Mouse (Mus musculus): ENCODE results near the gene Lamc3. TPM values are rescaled to one million over a fixed set of nuclear protein-coding genes. Genes with fewer than 3 reads are reported as not detected.

The Lamc3 gene
- polyA plus RNA-seq, 2 experiments = 0.84 to 1.1 TPM

DNA sequence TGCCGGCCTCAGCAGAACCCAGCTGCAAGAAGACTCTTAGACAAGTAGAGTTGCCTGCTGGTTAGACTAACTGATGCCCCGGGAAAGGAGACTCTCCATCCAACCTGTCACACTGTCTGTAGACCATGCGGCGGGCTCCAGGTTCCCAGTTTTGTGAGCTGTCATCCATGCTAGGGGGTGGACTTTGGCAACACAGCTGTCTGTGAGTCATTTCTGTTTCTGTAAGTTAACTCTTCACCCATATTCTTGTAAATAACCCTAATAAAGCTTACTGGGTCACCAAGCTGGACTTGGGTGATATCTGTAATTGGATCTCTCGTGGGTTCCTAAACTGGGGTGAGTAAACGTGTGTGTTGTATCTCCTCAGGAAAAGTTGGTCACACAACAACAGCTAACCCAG is 61.7 kb downstream of the Lamc3 start:
- TF ChIP-seq POLR2A (IDR thresholded peaks at IDR 0.05; ENCODE audit: borderline replicate concordance, extremely low read depth, insufficient read depth, insufficient read length) = no peak
- H3K4me1 ChIP-seq (ENCODE audit: control insufficient read depth, insufficient read depth, low read length) = peaks cover 12% of the 10 kb centered on the region
- DNase-seq (ENCODE audit: low spot score) (no peak), ATAC-seq (ENCODE audit: low FRiP score, low read depth) (no peak)
- no peak overlapping the region for H3K9ac ChIP-seq (ENCODE audit: low read depth, low read length, severe bottlenecking)
- no peaks in the 10 kb centered on the region for H3K27me3 ChIP-seq (ENCODE audit: control insufficient read depth, insufficient read depth, low read length)
- H3K36me3 ChIP-seq (ENCODE audit: control insufficient read depth, insufficient read depth, low read length) = 0 out of 2 replicates have a peak, but pooled peaks cover 4% of the 10 kb centered on the region
- WGBS = 73% methylated on average over 6 of the region's 6 CpGs
- no peak overlapping the region for H3K4me2 ChIP-seq (replicated peaks; ENCODE audit: low read depth, low read length, severe bottlenecking)
- H3K4me3 ChIP-seq (replicated peaks; ENCODE audit: low read length) = no peak overlapping the region
- H3K27ac ChIP-seq (replicated peaks; ENCODE audit: low read depth, low read length) = no peak overlapping the region
- no peaks in the 10 kb centered on the region for H3K9me3 ChIP-seq (ENCODE audit: control insufficient read depth, low read length)

- TF ChIP-seq POLR2A (IDR thresholded peaks at IDR 0.05; ENCODE audit: borderline replicate concordance, extremely low read depth, insufficient read depth, insufficient read length) = no peak
- peak within 1 kb of the TSS; percentile 72 for H3K9ac ChIP-seq (ENCODE audit: low read depth, low read length, severe bottlenecking)
- under 1% methylated on average over 61 of the region's 66 CpGs for WGBS
- DNase-seq (ENCODE audit: low spot score) (peak; percentile 67), ATAC-seq (ENCODE audit: low FRiP score, low read depth) (peak; percentile 84)
- H3K4me3 ChIP-seq (replicated peaks; ENCODE audit: low read length) = peak within 1 kb of the TSS; percentile 72
- H3K27me3 ChIP-seq (ENCODE audit: control insufficient read depth, insufficient read depth, low read length) = no peaks in the 10 kb centered on the region
- H3K27ac ChIP-seq (replicated peaks; ENCODE audit: low read depth, low read length) = no peak within 1 kb of the TSS
- H3K36me3 ChIP-seq (ENCODE audit: control insufficient read depth, insufficient read depth, low read length) = 0 out of 2 replicates have a peak, but pooled peaks cover 4% of the 10 kb centered on the region
- peaks cover 12% of the 10 kb centered on the region for H3K4me1 ChIP-seq (ENCODE audit: control insufficient read depth, insufficient read depth, low read length)
- no peaks in the 10 kb centered on the region for H3K9me3 ChIP-seq (ENCODE audit: control insufficient read depth, low read length)
- peak within 1 kb of the TSS; percentile 96 for H3K4me2 ChIP-seq (replicated peaks; ENCODE audit: low read depth, low read length, severe bottlenecking)
These were observed 63.2 kb downstream of the Lamc3 start, which contains the start of gene Aif1l for GRCm38 (mm10) chr2:31950058-31950871. TSS of gene Aif1l (plus strand) at chr2:31950139.

- Histone ChIP-seq H3K9ac (ENCODE audit: low read depth, low read length, severe bottlenecking) (peak overlapping the region; percentile 72), H3K4me1 (ENCODE audit: control insufficient read depth, insufficient read depth, low read length) (peaks cover 12% of the 10 kb centered on the region), H3K4me3 (replicated peaks; ENCODE audit: low read length) (peak overlapping the region; percentile 72), H3K27ac (replicated peaks; ENCODE audit: low read depth, low read length) (no peak overlapping the region), H3K9me3 (ENCODE audit: control insufficient read depth, low read length) (no peaks in the 10 kb centered on the region), H3K4me2 (replicated peaks; ENCODE audit: low read depth, low read length, severe bottlenecking) (peak overlapping the region; percentile 96), H3K36me3 (ENCODE audit: control insufficient read depth, insufficient read depth, low read length) (0 out of 2 replicates have a peak, but pooled peaks cover 4% of the 10 kb centered on the region), H3K27me3 (ENCODE audit: control insufficient read depth, insufficient read depth, low read length) (no peaks in the 10 kb centered on the region)
- DNase-seq (ENCODE audit: low spot score) = no peak
- WGBS = 23% methylated on average over 9 of the region's 9 CpGs
- no peak for TF ChIP-seq POLR2A (IDR thresholded peaks at IDR 0.05; ENCODE audit: borderline replicate concordance, extremely low read depth, insufficient read depth, insufficient read length)
- ATAC-seq (ENCODE audit: low FRiP score, low read depth) = no peak
These were observed 63.9 kb downstream of the Lamc3 start for GRCm38 (mm10) chr2:31950966-31951365.

GRCm38 (mm10) chr2:31952236-31952635 is 65.1 kb downstream of the Lamc3 start:
- no peak overlapping the region for H3K9ac ChIP-seq (ENCODE audit: low read depth, low read length, severe bottlenecking)
- 0 out of 2 replicates have a peak, but pooled peaks cover 4% of the 10 kb centered on the region for H3K36me3 ChIP-seq (ENCODE audit: control insufficient read depth, insufficient read depth, low read length)
- no peak for TF ChIP-seq POLR2A (IDR thresholded peaks at IDR 0.05; ENCODE audit: borderline replicate concordance, extremely low read depth, insufficient read depth, insufficient read length)
- H3K4me2 ChIP-seq (replicated peaks; ENCODE audit: low read depth, low read length, severe bottlenecking) = no peak overlapping the region
- H3K27me3 ChIP-seq (ENCODE audit: control insufficient read depth, insufficient read depth, low read length) = no peaks in the 10 kb centered on the region
- H3K9me3 ChIP-seq (ENCODE audit: control insufficient read depth, low read length) = no peaks in the 10 kb centered on the region
- ATAC-seq (ENCODE audit: low FRiP score, low read depth) (no peak), DNase-seq (ENCODE audit: low spot score) (no peak)
- no peak overlapping the region for H3K4me3 ChIP-seq (replicated peaks; ENCODE audit: low read length)
- H3K27ac ChIP-seq (replicated peaks; ENCODE audit: low read depth, low read length) = no peak overlapping the region
- WGBS = 88% methylated on average over 10 of the region's 10 CpGs
- H3K4me1 ChIP-seq (ENCODE audit: control insufficient read depth, insufficient read depth, low read length) = peaks cover 12% of the 10 kb centered on the region

DNA sequence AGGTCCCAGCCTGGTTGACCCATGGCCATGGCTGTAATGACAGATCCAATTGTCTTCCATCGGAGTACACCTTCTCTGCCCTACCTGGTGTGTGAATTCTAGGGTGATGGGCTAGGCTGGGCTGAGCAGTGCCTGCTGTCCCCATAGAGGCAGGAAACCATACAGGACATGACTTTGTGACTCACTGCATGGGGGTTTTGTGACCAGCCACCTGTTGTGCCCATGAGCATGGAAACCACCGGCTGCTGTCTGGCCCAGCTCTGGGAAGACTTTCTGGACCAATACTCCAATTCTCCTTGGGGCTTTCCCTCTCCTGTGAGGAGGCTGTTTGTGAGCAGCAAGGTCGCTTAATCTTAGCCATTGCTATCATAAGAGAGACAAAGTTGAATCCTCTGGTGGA is 65.6 kb downstream of the Lamc3 start:
- no peak for DNase-seq (ENCODE audit: low spot score)
- Histone ChIP-seq H3K4me2 (replicated peaks; ENCODE audit: low read depth, low read length, severe bottlenecking) (no peak overlapping the region), H3K27me3 (ENCODE audit: control insufficient read depth, insufficient read depth, low read length) (no peaks in the 10 kb centered on the region), H3K4me1 (ENCODE audit: control insufficient read depth, insufficient read depth, low read length) (peaks cover 12% of the 10 kb centered on the region), H3K9ac (ENCODE audit: low read depth, low read length, severe bottlenecking) (no peak overlapping the region), H3K4me3 (replicated peaks; ENCODE audit: low read length) (no peak overlapping the region), H3K36me3 (ENCODE audit: control insufficient read depth, insufficient read depth, low read length) (0 out of 2 replicates have a peak, but pooled peaks cover 4% of the 10 kb centered on the region), H3K27ac (replicated peaks; ENCODE audit: low read depth, low read length) (no peak overlapping the region), H3K9me3 (ENCODE audit: control insufficient read depth, low read length) (no peaks in the 10 kb centered on the region)
- ATAC-seq (ENCODE audit: low FRiP score, low read depth) = no peak
- TF ChIP-seq POLR2A (IDR thresholded peaks at IDR 0.05; ENCODE audit: borderline replicate concordance, extremely low read depth, insufficient read depth, insufficient read length) = no peak
- WGBS = 86% methylated on average over 3 of the region's 3 CpGs
